Mouse (Mus musculus) retina, postnatal 1 day (tissue): ENCODE data around the gene Smc1a.

Source experiments
- DNase-seq: peaks from one replicate; pipeline ENCODE4 v3.0.0-alpha.2; 2012

Gene Smc1a

DNA sequence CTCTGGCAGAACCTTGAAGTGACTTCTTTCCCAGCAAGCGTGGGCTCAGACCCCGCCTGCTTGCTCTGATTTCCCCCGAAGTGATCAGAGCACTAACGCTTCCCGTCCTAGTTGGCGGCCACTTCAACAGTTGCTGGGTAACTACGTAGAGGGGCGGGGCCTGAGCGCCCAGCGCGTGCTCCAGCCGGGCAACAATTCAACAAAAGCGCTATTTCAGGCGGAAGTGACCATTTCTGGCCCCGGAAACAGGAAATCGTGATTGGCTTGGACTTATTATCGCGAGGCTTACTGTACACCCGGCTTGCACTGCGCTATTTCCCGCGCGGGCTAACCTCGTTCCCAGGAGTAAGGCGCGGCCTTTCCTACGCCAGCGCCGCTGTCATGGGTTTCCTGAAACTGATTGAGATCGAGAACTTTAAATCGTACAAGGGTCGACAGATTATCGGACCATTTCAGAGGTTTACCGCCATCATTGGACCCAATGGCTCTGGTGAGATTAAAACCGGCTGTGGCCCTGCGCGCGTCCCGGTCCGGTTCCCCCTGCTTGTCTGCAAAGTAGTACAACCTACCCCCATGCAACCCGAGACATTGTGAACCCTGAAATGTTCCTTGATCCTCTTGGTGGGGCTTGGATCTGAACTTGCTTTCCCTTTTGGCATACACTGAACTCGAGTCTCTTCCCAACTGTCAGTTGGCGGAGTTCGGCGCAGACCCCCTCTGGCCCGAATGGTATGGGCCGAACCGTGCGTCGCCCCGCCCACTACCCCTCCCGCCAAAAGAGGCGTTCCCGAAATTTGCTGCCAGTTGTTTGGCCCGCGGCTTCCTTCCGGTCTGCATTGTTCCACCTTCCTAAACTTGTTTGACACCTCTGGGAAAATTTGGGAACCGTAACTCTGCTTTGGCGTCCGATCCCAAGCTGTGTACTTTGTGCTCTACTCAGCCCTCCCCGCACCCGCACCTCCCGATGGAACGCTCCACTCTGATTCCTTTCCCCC lies at the start of gene Smc1a, which contains the start of gene Ribc1:
TSS of gene Smc1a (plus strand) at position 278 of the 995 bp plus-strand sequence.
TSS of gene Ribc1 (minus strand) at position 145 of the 995 bp plus-strand sequence.
- peak; percentile 98 for DNase-seq

DNA sequence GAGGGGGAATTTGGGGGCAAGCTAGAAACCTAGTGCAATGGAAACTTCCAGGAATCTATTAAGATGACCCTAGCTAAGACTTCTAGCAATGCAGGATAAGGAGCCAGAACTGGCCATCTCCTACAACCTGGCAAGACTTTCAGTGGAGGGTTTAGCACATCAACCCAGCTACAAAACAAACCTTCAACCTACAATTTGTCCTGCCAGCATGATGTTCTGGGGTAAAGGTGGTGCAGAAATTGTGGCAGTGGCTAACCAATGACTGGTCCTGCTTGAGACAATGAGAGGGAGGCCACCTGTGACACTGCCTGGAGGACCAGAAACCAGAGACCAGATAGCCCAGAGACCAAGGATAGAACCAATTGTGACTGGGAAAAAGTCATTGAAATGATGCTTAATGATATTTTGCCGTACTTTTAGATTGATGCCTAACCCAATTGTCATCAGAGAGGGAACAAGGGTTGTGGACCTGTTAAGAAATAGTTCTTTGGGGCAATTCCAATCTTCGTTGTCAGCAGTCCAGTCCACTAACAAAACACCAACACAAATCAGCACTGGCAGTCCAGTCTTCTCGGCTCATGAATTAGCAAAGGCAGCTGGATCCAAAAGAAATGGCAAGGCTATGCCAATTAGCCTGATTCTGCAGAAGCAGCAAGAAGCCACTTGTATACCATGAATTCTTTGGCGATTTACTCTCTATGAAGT lies 17.1 kb upstream of the Smc1a start:
- no peak for DNase-seq

DNA sequence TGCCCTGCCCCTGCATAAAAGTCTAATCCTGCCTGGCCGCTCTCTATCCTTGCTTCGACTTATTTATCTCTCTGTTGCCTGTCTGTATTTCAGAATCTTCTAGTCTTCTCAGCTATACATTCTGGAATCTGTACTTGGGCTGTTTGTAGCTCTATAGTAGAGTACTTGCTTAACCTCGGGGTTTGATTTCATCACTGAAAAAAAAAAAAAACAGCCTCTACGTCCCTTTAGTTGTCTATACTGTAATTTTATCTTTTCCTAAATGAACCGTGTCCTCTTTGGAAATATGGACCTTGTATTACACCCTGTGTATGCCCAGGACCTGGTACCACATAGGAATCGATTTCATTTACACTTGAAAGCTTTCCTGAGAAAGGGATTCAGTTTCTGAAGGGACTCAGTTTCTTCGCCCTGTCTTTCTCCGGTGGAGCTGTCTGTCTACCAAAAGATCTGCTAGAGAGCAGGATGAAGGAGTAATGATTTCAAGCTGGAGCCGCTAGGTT lies 15.0 kb upstream of the Smc1a start:
- DNase-seq = no peak

DNA sequence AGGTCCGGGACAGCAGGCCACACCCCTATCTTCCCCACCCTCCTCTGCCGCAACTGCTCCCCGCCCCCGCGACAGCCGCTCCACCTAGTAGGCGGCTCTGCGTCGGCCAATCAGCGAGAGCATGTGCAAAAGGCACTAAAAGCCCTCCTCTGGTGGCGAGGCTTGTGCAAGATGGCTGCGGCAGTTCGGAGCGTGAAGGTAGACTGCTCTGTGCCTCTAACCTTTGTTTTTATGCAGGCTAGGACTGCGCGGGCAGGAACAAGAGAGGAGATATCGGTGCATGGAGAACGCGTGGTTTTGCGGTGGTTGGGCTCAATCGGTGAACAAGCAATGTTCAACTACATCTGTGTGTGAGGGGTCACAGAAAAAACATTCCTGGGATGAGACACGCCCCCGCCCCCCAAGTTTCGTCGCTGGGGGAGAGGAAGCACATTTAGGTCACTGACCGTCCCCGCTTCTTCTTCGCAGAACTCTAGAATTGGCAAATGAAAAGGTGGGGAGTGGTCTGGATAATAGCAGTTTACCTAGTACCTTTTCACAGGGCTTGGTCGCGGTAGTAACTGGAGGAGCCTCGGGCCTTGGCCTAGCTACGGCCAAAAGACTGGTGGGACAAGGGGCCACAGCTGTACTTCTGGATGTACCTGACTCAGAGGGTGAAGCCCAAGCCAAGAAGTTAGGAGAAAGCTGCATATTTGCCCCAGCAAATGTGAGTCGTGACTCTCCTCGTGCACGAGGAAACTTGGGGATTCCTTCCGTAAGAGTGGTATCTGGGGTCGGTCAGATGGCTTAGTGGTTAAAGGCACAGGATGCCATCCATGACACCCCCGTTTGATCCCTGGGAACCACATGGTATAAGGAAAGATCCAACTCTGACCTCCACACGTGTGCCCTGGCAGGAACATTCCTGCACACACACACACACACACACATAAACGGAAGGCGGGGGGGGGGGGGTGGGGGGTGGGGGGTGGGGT lies 14.2 kb upstream of the Smc1a start, which contains the start of gene Hsd17b10:
TSS of gene Hsd17b10 (plus strand) at position 109 of the 974 bp plus-strand sequence.
- peak; percentile 89 for DNase-seq

DNA sequence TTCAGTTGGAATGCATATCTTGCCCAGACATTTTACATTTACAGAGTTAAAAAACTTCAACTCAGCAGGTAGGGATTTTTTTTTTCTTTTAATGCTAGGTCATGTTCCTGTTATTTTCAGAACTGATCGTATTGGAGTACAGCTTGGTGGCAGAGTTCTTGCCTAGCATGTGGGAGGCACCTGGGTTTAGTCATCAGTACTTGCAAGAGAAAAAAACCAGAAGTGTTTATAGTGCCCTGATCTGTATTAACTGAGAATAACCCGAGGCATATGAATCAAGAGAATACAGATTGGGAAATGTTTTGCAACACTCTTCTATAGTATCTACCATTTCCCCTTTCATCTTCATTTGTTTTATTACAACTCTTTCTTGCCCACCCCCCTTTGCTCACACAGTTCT lies 13.4 kb upstream of the Smc1a start:
- no peak for DNase-seq

DNA sequence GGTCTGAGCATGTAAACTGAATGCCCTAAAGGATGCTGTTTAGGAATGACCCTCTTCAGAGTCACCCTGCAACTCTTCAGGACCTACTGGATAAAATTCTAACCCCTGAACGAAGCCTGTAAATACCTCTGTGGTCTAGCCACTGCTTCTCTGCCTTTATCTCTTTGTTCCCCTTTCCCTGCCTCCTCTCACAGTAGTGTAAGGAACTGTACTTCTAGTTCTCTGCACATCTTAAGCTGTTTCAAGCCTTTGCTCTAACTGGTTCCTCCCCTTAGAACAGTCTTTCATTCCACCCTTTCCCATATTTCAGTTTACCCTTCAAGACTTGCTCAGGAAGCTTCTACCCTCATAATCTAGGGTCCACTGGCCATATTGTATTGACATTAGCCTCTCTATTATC lies 8.4 kb upstream of the Smc1a start:
- no peak for DNase-seq

DNA sequence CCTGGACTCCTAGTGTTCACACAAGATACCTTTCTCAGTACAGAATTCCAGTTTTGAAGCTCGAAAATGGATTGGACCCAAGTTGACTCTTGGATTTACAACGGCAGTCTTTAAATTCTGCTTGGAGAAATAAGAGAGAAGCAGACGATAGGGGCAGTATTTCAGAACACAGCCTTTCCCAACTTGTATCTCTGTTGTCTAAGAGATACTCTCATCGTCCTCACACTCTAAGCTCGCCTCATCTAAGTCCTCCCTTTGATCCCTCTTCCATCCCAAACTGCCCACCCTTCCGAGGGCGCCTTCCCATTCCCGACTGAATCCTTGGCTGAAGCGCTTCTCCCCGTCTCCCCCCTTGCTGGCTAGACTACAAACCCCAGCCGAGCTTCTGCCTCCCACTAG lies 477 bp upstream of the Smc1a start:
- no peak for DNase-seq

DNA sequence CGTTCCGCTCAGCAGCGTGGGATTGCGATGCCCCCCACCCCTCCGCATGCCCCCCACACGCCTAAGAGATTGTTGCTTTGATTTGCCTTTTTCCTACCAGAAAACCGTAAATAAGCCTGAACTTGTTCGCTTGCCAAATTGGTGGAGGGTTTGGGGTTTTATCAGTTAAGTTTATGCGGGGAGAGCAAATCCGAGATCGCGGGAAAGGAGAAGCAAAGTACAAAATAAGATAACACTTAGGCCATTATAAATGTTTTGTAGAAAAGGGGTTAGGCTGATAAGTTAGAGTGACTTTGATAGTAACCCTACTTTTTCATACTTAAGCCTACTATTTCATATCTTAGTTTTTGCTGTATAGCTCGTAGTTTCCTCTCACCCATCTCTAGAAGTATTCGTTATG lies 958 bp downstream of the Smc1a start:
- no peak for DNase-seq

DNA sequence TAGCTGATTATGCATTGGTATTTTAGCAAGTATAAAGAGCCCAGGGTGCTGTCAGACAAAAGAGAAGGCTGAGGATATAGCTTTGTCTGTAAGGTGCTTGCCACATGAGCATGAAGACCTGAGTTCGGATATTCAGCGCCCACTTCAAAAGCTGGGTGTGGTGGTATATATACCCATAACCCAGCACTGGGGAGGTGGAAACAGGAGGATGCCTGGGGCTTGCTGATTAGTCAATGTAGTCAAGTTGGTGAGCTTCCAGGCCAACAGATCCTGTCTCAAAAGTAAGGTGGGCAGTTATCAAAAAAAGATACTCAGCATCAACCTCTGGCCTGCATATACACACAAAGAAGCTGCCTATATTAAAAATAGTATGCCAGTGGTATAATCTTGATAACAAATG lies 3.1 kb downstream of the Smc1a start:
- DNase-seq = no peak

DNA sequence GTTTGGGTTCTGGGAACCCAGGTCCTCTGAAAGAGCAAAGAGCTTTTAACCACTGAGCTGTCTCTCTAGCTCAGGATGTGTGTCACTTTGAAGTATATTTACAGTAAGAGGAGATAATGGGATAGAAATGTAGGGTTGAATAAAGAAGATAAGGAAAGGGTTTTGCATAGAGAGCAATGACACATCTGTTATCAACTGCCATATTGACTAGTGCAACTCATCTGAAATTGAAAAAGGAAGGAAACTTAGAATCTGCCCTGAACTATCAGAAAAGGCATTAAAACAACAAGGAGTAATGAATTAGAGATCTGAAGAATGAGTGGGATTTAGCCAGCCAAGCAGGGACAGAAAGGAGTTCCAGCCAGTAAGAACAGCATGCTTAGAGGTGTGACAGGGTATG lies 23.6 kb downstream of the Smc1a start:
- no peak for DNase-seq

DNA sequence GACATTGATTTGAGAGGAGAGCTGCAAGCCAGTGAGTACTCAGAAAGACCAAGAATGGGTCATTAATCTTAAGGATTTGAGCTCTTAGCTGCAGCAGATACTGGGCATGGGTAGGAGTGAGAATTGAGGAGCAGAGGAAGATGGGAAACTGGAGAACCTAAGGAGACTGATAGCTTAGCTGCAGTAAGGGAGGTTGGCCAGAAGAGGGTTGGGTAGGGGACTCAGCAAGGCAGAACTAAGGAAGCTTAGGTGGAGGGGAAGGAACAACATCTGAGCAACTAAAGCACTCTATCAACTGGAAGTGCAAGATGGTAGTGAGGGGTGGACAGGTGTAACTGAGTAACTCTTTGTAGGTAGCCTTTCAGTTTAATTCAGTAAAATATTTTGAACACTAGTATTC lies 31.0 kb downstream of the Smc1a start:
- no peak for DNase-seq

DNA sequence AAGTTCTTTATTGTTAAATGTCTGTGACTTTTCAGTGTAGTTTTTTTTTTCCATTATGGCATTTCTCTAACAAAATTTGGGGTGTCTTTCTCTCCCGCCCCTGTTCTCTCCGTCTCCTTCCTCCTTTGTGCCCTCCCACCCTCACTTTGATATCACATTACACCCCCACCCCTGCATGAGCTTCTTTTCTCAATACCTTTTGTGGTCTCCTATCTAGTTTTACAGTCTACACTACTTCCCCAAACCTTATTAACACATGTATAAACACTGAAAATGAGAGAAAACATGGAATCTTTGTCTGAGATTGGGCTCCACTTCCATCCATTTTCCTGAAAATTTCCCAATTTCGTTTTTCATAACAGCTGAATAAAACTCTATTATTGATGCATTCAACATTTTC lies 36.3 kb downstream of the Smc1a start:
- no peak for DNase-seq

DNA sequence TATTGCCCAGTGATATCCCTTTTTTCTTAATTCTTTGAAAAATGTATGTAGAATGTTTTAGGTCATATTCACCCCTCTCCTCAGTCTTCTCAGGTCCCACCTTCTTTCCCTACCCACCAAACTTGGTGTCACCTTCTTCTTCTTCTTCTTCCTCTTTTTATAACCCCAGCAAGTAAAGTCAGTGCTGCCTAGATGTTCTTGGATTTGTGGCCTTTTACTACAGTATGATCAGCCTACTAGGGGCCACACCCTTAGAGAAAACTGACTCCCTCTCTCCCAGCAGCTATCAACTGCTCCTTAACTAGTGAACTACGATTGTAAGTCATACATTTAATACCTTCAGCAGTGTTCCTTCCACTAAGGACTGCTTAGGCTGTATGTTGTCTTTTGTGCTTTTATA lies 37.9 kb downstream of the Smc1a start:
- DNase-seq = no peak

DNA sequence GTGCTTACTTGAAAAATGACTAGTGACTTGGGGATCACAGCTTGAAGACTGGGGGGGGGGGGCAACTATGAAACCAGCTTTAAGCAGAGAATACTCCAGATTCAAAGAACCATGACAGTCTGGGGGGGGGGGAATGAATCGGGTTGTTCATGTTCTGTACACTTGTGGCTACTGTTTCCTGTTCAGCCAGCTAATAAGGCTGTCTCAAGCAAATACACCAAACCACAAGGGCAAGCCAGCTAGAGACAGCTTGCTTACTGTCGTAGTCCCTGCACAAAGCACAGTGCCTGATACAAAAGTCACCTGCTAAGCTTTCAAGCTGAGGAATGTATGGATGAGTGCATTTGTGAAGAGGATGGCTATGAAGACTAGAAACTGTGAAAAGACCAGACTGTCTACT lies 49.4 kb downstream of the Smc1a start:
- no peak for DNase-seq

DNA sequence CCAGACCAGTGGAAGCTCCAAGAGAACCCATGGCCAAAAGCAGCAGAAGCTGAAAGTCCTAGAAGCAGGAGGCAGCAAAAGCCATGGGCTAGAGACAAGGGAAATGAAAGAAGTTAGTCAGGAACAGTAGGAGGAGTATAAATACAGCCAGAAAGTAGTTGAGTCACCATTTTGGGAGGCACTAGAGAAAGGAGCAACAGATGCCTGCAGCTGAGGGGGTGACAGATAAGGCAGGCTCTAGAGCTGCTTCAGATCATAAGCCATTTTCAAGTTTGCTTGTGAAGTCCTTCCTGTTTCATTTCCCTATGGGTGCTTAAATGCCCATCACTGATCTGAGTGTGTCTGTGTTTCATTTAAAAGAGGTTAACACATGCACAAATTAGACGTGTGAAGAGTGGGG lies 51.6 kb downstream of the Smc1a start:
- DNase-seq = no peak

DNA sequence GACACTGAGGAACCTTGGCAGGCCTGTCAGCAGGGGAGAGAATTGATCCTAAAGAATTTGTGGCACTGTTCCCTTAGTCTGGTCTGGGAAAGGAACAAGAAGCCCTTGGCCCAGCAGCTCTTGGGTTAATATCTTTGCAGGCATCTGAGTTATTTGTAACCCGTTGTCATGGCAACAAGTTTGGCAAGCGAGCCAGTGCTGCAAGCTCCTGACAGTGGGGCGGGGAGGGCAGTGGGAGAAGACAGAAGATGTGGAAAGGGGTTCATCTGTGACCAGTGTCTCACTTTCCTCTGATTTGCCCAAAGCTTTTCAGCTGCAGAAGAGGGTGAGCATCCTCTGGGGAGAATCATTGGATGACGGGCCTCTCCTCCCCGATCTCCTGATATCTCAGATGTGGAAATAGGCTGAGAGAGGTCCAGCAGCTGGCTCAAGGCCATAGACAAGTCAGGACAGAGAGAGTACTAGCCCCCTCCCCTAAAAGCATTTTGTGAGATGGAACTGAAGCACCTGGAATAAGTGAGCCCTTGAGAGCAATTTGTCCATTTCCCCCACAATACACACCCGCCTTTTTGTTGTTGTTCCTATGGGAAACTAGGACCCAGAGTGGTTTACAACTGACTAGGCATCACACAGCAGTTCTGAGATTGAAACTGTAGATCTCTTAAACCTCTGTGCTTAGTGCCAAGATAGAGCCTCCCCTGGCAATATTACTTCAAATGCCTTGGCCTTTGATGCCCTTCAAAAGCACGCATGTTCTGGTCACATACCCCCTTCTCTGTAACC lies 73.8 kb downstream of the Smc1a start:
- peak; percentile 68 for DNase-seq

DNA sequence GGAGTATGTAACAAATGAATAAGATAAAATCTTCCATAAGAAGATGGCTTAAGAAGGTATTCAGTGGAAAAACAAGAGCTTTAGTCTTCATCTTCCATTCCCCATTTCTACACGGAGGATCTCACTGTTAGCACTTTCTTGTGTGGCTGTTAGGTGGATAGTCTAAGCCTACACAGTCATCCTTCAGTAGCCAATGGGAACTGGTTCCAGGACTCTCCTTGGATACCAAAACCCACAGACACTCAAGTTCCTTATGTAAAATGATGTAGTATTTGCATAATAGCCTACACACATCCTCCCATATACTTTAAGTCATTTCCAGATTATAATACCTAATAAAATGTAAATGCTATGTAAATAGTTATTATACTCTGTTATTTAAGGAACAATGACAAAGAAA lies 81.3 kb downstream of the Smc1a start:
- no peak for DNase-seq
